Mouse (Mus musculus) E14TG2a.4 (cell line): ENCODE measurements around the gene 3830406C13Rik.

Experiments
- H3K27me3 ChIP-seq: 2 replicates; pipeline ENCODE4 v1.6.1; 2014; ENCODE audit warnings: low read length, control low read depth; ENCODE audit not compliant: insufficient read depth
- H3K36me3 ChIP-seq: 2 replicates; pipeline ENCODE4 v1.6.1; 2014; ENCODE audit warnings: low read length, control low read depth; ENCODE audit not compliant: insufficient read depth
- H3K4me1 ChIP-seq: replicated peaks from 2 replicates; pipeline ENCODE4 v1.6.1; 2014; ENCODE audit warnings: low read depth, low read length, control low read depth
- H3K4me3 ChIP-seq: replicated peaks from 2 replicates; pipeline ENCODE4 v1.5.1; 2014; ENCODE audit warnings: mild to moderate bottlenecking, low read length
- H3K9me3 ChIP-seq: 2 replicates; pipeline ENCODE4 v1.6.1; 2014; ENCODE audit warnings: low read length, control low read depth
- CTCF ChIP-seq: conservative IDR thresholded peaks from 2 replicates; pipeline ENCODE4 v1.5.1; 2014; ENCODE audit warnings: low read length
- NANOG ChIP-seq: IDR thresholded peaks from 2 replicates; pipeline ENCODE4 v1.6.1; 2014; ENCODE audit warnings: borderline replicate concordance, low read length, mixed read lengths
- POU5F1 ChIP-seq: IDR thresholded peaks from 2 replicates; pipeline ENCODE4 v1.6.1; 2014; ENCODE audit warnings: low read length, borderline replicate concordance

3830406C13Rik gene

DNA sequence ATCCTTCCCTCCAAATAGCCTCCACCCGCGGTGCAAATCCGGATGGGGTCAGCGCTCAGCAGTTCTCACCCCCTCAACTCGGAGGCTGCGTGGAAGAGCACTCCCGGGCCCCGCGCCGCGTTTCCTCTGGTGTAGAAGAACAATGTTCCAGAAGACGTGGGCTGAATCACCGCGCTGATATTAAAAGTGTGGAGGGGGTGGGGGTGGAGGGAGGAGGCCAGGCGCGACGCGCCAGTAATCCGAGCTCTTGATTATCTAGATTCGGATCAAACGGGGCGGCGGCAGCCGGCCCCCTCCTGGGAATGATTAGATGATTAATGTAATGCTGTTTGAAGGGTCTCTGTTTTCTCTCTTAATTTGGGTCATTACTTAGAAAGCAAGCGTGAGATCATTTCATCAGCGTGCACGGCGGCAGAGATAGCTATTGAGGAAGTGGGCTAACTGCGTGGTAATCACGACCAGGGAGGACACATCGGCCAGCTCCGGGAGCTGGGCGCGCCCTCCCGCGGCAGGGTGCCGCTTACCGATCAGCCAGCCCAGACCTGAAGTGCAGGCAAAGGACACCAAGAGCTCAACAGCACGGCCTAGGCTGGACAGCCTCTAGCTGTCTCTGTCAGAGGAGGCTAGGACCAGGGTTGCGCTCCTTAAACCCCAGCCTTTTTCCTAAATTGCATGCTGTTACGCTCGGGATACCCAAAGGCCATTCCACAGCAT is 57.3 kb downstream of the 3830406C13Rik start:
- H3K4me3 ChIP-seq: peak overlapping the region; percentile 49
- no peaks in the 10 kb centered on the region for H3K9me3 ChIP-seq
- H3K27me3 ChIP-seq: peaks cover 95% of the 10 kb centered on the region
- H3K36me3 ChIP-seq: no peaks in the 10 kb centered on the region
- peaks cover 80% of the 10 kb centered on the region for H3K4me1 ChIP-seq
- TF ChIP-seq POU5F1: no peak
- no peak for TF ChIP-seq CTCF
- no peak for TF ChIP-seq NANOG

GRCm38 (mm10) chr14:12341789-12342457 is 58.0 kb downstream of the 3830406C13Rik start:
- Histone ChIP-seq H3K4me3 (peak overlapping the region; percentile 49), H3K4me1 (peaks cover 87% of the 10 kb centered on the region), H3K27me3 (peaks cover 96% of the 10 kb centered on the region), H3K9me3 (no peaks in the 10 kb centered on the region), H3K36me3 (no peaks in the 10 kb centered on the region)
- TF ChIP-seq POU5F1 (no peak), CTCF (no peak), NANOG (no peak)

DNA sequence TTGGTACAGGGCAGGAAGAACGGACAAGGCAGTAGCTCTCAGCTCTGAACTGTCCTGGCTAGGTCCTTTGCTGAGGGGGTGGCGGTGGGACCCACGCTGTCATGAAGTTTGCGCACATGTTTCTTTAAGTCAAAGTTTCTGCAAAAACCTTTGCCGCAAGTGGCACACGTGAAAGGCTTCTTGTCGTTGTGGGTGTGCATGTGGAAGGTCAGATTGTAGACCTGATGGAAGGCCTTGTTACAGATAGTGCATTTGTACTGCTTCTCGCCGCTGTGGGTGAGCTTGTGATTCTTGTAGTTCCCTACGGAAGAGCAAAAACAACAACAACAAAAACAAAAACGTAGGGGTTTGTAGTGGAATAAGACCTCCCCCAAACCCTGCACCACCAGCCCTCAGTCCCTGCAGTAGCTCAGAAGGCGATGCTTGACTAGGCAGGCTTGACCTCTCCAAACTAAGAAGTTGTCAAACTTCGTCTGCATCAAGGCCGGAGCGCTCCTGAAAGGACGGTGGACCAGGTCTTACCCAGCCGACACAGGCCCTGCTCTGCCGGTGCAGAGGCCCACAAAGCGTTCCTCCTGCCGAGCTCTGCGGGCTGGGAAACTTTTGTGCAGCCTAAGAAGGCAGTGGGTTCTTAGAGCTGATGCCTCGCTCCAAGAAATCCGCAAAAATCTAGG is 58.6 kb downstream of the 3830406C13Rik start:
- Histone ChIP-seq H3K4me3 (no peak overlapping the region), H3K27me3 (peaks cover 97% of the 10 kb centered on the region), H3K9me3 (no peaks in the 10 kb centered on the region), H3K4me1 (peaks cover 81% of the 10 kb centered on the region), H3K36me3 (no peaks in the 10 kb centered on the region)
- TF ChIP-seq NANOG: no peak
- no peak for TF ChIP-seq CTCF
- no peak for TF ChIP-seq POU5F1

DNA sequence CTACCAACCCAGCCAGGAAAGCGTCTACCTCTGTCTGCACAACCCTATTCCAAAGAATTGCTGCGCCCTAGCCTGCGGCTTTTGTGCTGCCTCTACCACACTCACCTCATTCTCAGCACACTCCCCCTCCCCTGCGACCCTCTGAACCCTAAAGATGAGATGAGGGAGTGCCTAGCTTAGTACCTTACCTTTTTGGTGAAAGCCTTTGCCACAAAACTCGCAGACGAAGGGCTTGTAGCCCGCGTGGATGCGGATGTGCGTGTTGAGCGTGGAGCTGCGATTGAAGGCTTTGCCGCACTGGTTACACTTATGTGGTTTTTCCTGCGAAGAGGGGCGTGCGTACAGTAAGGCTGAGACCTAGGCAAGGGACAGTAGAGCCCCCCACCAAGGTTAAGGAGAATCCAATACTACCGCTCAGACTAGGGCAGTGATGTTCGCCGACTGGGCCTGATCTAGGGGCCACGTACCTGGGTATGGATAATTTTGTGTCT is 59.5 kb downstream of the 3830406C13Rik start:
- TF ChIP-seq POU5F1: no peak
- TF ChIP-seq CTCF: no peak
- no peak for TF ChIP-seq NANOG
- Histone ChIP-seq H3K4me1 (peaks cover 73% of the 10 kb centered on the region), H3K4me3 (peak overlapping the region; percentile 68; the same call in 1 of the 2 replicates), H3K27me3 (peaks cover 97% of the 10 kb centered on the region), H3K9me3 (no peaks in the 10 kb centered on the region), H3K36me3 (no peaks in the 10 kb centered on the region)

- H3K36me3 ChIP-seq: no peaks in the 10 kb centered on the region
- no peaks in the 10 kb centered on the region for H3K9me3 ChIP-seq
- H3K4me3 ChIP-seq: peak overlapping the region; percentile 68
- TF ChIP-seq CTCF: no peak
- TF ChIP-seq POU5F1: no peak
- H3K4me1 ChIP-seq: peaks cover 68% of the 10 kb centered on the region
- H3K27me3 ChIP-seq: peaks cover 100% of the 10 kb centered on the region
These were observed 60.2 kb downstream of the 3830406C13Rik start for GRCm38 (mm10) chr14:12344061-12344745.

DNA sequence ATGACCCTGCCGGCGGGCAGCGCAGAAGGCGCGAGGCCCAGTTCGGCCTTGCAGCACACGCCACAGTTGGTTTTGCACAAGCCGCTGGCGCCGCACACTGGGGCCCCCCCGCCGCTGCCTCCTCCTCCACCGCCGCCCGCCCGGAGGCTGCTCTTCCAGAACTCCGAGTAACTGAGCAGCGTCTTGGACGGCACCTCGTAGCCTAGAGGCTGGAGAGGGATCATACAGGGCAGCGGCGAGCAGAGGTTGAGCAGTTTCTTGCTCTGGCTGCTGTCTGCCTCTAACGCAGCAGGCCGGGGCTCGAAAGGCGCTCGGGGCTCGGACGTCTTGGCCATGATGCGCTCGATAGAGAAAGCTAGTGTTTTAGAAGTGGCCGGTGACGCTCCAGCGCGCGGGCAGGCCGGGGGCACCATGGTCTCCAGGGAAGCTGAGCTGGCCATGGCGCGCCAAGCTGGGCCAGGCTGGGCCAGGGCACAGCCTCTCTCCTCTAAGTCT is 60.8 kb downstream of the 3830406C13Rik start:
- Histone ChIP-seq H3K27me3 (peaks cover 100% of the 10 kb centered on the region), H3K4me3 (peak overlapping the region; percentile 68), H3K4me1 (peaks cover 67% of the 10 kb centered on the region), H3K36me3 (no peaks in the 10 kb centered on the region), H3K9me3 (no peaks in the 10 kb centered on the region)
- TF ChIP-seq NANOG (no peak), POU5F1 (no peak), CTCF (no peak)

GRCm38 (mm10) chr14:12345241-12345921 is 61.4 kb downstream of the 3830406C13Rik start:
- Histone ChIP-seq H3K4me3 (peak overlapping the region; percentile 68), H3K36me3 (no peaks in the 10 kb centered on the region), H3K4me1 (peaks cover 63% of the 10 kb centered on the region), H3K27me3 (peaks cover 100% of the 10 kb centered on the region), H3K9me3 (no peaks in the 10 kb centered on the region)
- TF ChIP-seq CTCF (no peak), NANOG (no peak), POU5F1 (no peak)
